ENCODE assay signal across 8 mouse cellular contexts in genomic region chr11:103132576-103133455, GRCm38 (mm10). TPM values are rescaled to one million over a fixed set of nuclear protein-coding genes. Genes with fewer than 3 reads are reported as not detected.
A peak's percentile ranks its signal among the peaks of the same experiment; 100 is the strongest.
DNase-seq lines count a peak whose midpoint lies in the region; ATAC-seq and TF ChIP-seq lines count a peak whose summit lies in the region.

No protein-coding gene starts in this region.

- peak; percentile 100 for DNase-seq in ZHBTc4 (ENCODE audit: low read depth, low spot score)
- peak; percentile 100 for DNase-seq in gastrocnemius, adult 2 months
- peak; percentile 100 for DNase-seq in hindbrain, postnatal 0 days (ENCODE audit: low spot score)
- peak; percentile 100 for DNase-seq in left cerebral cortex, adult 2 months (ENCODE audit: extremely low spot score in 1 of 2, low spot score in 2 of 2)
- DNase-seq in right cerebral cortex, adult 2 months (ENCODE audit: low spot score in 2 of 2), result peak; percentile 100
- peak; percentile 100 for DNase-seq in urinary bladder, postnatal 14 days (ENCODE audit: low spot score)

- H3K27ac ChIP-seq in gastrocnemius, adult 2 months, result peak overlapping the region; percentile 100
- H3K27ac ChIP-seq in hindbrain, postnatal 0 days, result peak overlapping the region; percentile 98
- peak overlapping the region; percentile 100 for H3K27ac ChIP-seq in left cerebral cortex, adult 2 months

- H3K4me1 ChIP-seq in hindbrain, postnatal 0 days (ENCODE audit: insufficient read depth, low read length), result peaks cover 17% of the 10 kb centered on the region

- peak overlapping the region; percentile 99 for H3K9ac ChIP-seq in hindbrain, postnatal 0 days (replicated peaks; ENCODE audit: low read length)

- intact Hi-C loops in gastrocnemius, adult 2 months (cut with DNase I), result loop anchor here (1.0 kb wide), 1 partner anchor 17 kb away; the partner anchor contains the start of gene Hexim1
- intact Hi-C loops in left cerebral cortex, adult 2 months (cut with DNase I), result loop anchor here (1.0 kb wide), 2 partner anchors 17 to 31 kb away; partner anchors contain the start of gene Hexim1

- no peaks in the 10 kb centered on the region for H3K9me3 ChIP-seq in hindbrain, postnatal 0 days (ENCODE audit: low read length)

- peak overlapping the region; percentile 80 for H3K4me3 ChIP-seq in gastrocnemius, adult 2 months
- peak overlapping the region; percentile 80 for H3K4me3 ChIP-seq in hindbrain, postnatal 0 days (ENCODE audit: low read length)
- H3K4me3 ChIP-seq in left cerebral cortex, adult 2 months, result peak overlapping the region; percentile 92

- ATAC-seq in common myeloid progenitor, adult 5-6 weeks (replicated peaks; ENCODE audit: low read depth, poor library complexity, severe bottlenecking), result peak; percentile 83
- ATAC-seq in hindbrain, postnatal 0 days, result peak; percentile 94
- peak; percentile 95 for ATAC-seq in megakaryocyte, adult 5-6 weeks (ENCODE audit: poor library complexity, severe bottlenecking)

- no peaks in the 10 kb centered on the region for H3K27me3 ChIP-seq in hindbrain, postnatal 0 days (ENCODE audit: insufficient read depth, low read length)

- no peaks in the 10 kb centered on the region for H3K36me3 ChIP-seq in hindbrain, postnatal 0 days (ENCODE audit: insufficient read depth, low read length)

- no peak for TF ChIP-seq CTCF in gastrocnemius, adult 2 months (IDR thresholded peaks at IDR 0.05)
- TF ChIP-seq CTCF in hindbrain, postnatal 0 days (IDR thresholded peaks at IDR 0.05; ENCODE audit: low read depth), result no peak
- no peak for TF ChIP-seq CTCF in left cerebral cortex, adult 2 months (IDR thresholded peaks at IDR 0.05)

- peak overlapping the region; percentile 82 for H3K4me2 ChIP-seq in hindbrain, postnatal 0 days (ENCODE audit: low read depth, low read length)

- WGBS in hindbrain, postnatal 0 days, result under 1% methylated on average over 57 of the region's 58 CpGs

RNA-seq across cellular contexts. Expression of gene Hexim2, which starts 0.6 kb away (rescaled TPM):
- 2.1 and 2.6 TPM in 2 replicates for total RNA-seq in common myeloid progenitor, adult 5-6 weeks (2017)
- total RNA-seq in gastrocnemius, adult 2 months (2021), result 1 to 10 TPM; 2.0 to 3.6 TPM
- total RNA-seq in hindbrain, postnatal 0 days (2014; rRNA removed), result 28.9 and 40.4 TPM in 2 replicates
- polyA plus RNA-seq in hindbrain, postnatal 0 days (2015; fragmentation: Nextera tagmentation; extraction: Ambion mirVana), result 30.2 and 30.7 TPM in 2 replicates
- total RNA-seq in left cerebral cortex, adult 2 months (2021), result 10 to 100 TPM; 14.0 to 14.1 TPM
- 0.25 and 1.8 TPM in 2 replicates for total RNA-seq in megakaryocyte, adult 5-6 weeks (2015)
- total RNA-seq in megakaryocyte, adult 5-6 weeks (2017), result 1.0 and 2.1 TPM in 2 replicates

RNA-seq across cellular contexts. Expression of gene Hexim1, which starts 16.8 kb away (rescaled TPM):
- total RNA-seq in common myeloid progenitor, adult 5-6 weeks (2017), result 26.6 and 28.0 TPM in 2 replicates
- total RNA-seq in gastrocnemius, adult 2 months (2021), result 10 to 100 TPM; 18.6 to 21.8 TPM
- total RNA-seq in hindbrain, postnatal 0 days (2014; rRNA removed), result 15.1 and 15.8 TPM in 2 replicates
- 4.4 and 5.1 TPM in 2 replicates for polyA plus RNA-seq in hindbrain, postnatal 0 days (2015; fragmentation: Nextera tagmentation; extraction: Ambion mirVana)
- total RNA-seq in left cerebral cortex, adult 2 months (2021), result 10 to 100 TPM; 49.6 to 50.0 TPM
- 10.1 TPM in 2 replicates for total RNA-seq in megakaryocyte, adult 5-6 weeks (2015)
- total RNA-seq in megakaryocyte, adult 5-6 weeks (2017), result 17.0 and 24.6 TPM in 2 replicates

RNA-seq across cellular contexts. Expression of gene Acbd4, which starts 31.3 kb away (rescaled TPM):
- total RNA-seq in common myeloid progenitor, adult 5-6 weeks (2017), result 9.2 and 9.3 TPM in 2 replicates
- 10 to 100 TPM; 24.2 to 28.6 TPM for total RNA-seq in gastrocnemius, adult 2 months (2021)
- total RNA-seq in hindbrain, postnatal 0 days (2014; rRNA removed), result 13.2 and 19.0 TPM in 2 replicates
- polyA plus RNA-seq in hindbrain, postnatal 0 days (2015; fragmentation: Nextera tagmentation; extraction: Ambion mirVana), result 18.5 and 20.8 TPM in 2 replicates
- 10 to 100 TPM; 72.3 to 88.2 TPM for total RNA-seq in left cerebral cortex, adult 2 months (2021)
- 3.2 and 6.2 TPM in 2 replicates for total RNA-seq in megakaryocyte, adult 5-6 weeks (2015)
- total RNA-seq in megakaryocyte, adult 5-6 weeks (2017), result 9.3 and 9.4 TPM in 2 replicates

RNA-seq across cellular contexts. Expression of gene Plcd3, which starts 31.4 kb away (rescaled TPM):
- total RNA-seq in common myeloid progenitor, adult 5-6 weeks (2017), result 0.27 and 3.6 TPM in 2 replicates
- total RNA-seq in gastrocnemius, adult 2 months (2021), result 1 to 10 TPM; 4.6 to 5.9 TPM
- total RNA-seq in hindbrain, postnatal 0 days (2014; rRNA removed), result 9.4 and 13.8 TPM in 2 replicates
- polyA plus RNA-seq in hindbrain, postnatal 0 days (2015; fragmentation: Nextera tagmentation; extraction: Ambion mirVana), result 3.9 and 4.8 TPM in 2 replicates
- 10 to 100 TPM; 16.5 to 19.0 TPM for total RNA-seq in left cerebral cortex, adult 2 months (2021)
- not detected in 2 replicates for total RNA-seq in megakaryocyte, adult 5-6 weeks (2015)
- total RNA-seq in megakaryocyte, adult 5-6 weeks (2017), result not detected in 2 replicates

RNA-seq across cellular contexts. Expression of gene Fmnl1, which starts 38.1 kb away (rescaled TPM):
- 28.4 and 81.9 TPM in 2 replicates for total RNA-seq in common myeloid progenitor, adult 5-6 weeks (2017)
- total RNA-seq in gastrocnemius, adult 2 months (2021), result 1 to 10 TPM; 4.2 to 5.7 TPM
- 12.8 and 15.5 TPM in 2 replicates for total RNA-seq in hindbrain, postnatal 0 days (2014; rRNA removed)
- 6.4 and 6.9 TPM in 2 replicates for polyA plus RNA-seq in hindbrain, postnatal 0 days (2015; fragmentation: Nextera tagmentation; extraction: Ambion mirVana)
- 100 to 1,000 TPM; 186 to 209 TPM for total RNA-seq in left cerebral cortex, adult 2 months (2021)
- 387 and 407 TPM in 2 replicates for total RNA-seq in megakaryocyte, adult 5-6 weeks (2015)
- 126 and 152 TPM in 2 replicates for total RNA-seq in megakaryocyte, adult 5-6 weeks (2017)

Comparison
In these comparisons a context has a peak if more than half of its experiments do, and no peak if none do; other contexts are left out.
1. Peak in every context shown above with its lines: DNase-seq, ATAC-seq, H3K4me3 ChIP-seq and H3K27ac ChIP-seq.